Mouse (Mus musculus) spleen, postnatal 36 days (tissue): ENCODE measurements around the gene Gphn.
"Not testable (repeated sequence)": the region's sequence is repeated elsewhere in the genome, so short reads cannot be mapped to it uniquely, and the experiment has no call there.

Experiments
- DNase-seq, 2 experiments: peaks; one replicate each; pipeline ENCODE4 v3.0.0; 2022; ENCODE audit warnings: low spot score in 2 of 2, mixed read lengths in 1 of 2

Gene Gphn

GRCm38 (mm10) chr12:78332107-78332506 lies 105.9 kb downstream of the Gphn start:
- DNase-seq, result peak in 1 of 2 experiments; percentile 26

- no peak for DNase-seq
Measured at GRCm38 (mm10) chr12:78356472-78356871, 130.3 kb downstream of the Gphn start.

GRCm38 (mm10) chr12:78389267-78389666 lies 163.1 kb downstream of the Gphn start:
- no peak for DNase-seq

- no peak for DNase-seq
Measured at GRCm38 (mm10) chr12:78395297-78395696, 169.1 kb downstream of the Gphn start.

GRCm38 (mm10) chr12:78407518-78407917 lies 181.3 kb downstream of the Gphn start:
- not testable (repeated sequence) for DNase-seq

GRCm38 (mm10) chr12:78522176-78522575 lies 296.0 kb downstream of the Gphn start:
- no peak for DNase-seq

GRCm38 (mm10) chr12:78522804-78523394 lies 296.7 kb downstream of the Gphn start:
- no peak for DNase-seq

- not testable (repeated sequence) for DNase-seq
Measured at GRCm38 (mm10) chr12:78537590-78537989, 311.4 kb downstream of the Gphn start.

GRCm38 (mm10) chr12:78550913-78551312 lies 324.7 kb downstream of the Gphn start:
- DNase-seq, result no peak

- DNase-seq, result no peak
Measured at GRCm38 (mm10) chr12:78631816-78632215, 405.6 kb downstream of the Gphn start.

GRCm38 (mm10) chr12:78639466-78639865 lies 413.3 kb downstream of the Gphn start:
- no peak for DNase-seq

- no peak for DNase-seq
Measured at GRCm38 (mm10) chr12:78640086-78640485, 413.9 kb downstream of the Gphn start.

- no peak for DNase-seq
Measured at GRCm38 (mm10) chr12:78641220-78641619, 415.0 kb downstream of the Gphn start.

- DNase-seq, result no peak
Measured at GRCm38 (mm10) chr12:78643691-78644090, 417.5 kb downstream of the Gphn start.

- DNase-seq, result no peak
Measured at GRCm38 (mm10) chr12:78645282-78645681, 419.1 kb downstream of the Gphn start.

- no peak for DNase-seq
Measured at GRCm38 (mm10) chr12:78659718-78660304, 433.6 kb downstream of the Gphn start.

GRCm38 (mm10) chr12:78678101-78678806 lies 452.1 kb downstream of the Gphn start:
- no peak for DNase-seq

- no peak for DNase-seq
Measured at GRCm38 (mm10) chr12:78678807-78679189, 452.6 kb downstream of the Gphn start.

- DNase-seq, result no peak
Measured at GRCm38 (mm10) chr12:78681048-78681447, 454.9 kb downstream of the Gphn start.

GRCm38 (mm10) chr12:78682279-78682678 lies 456.1 kb downstream of the Gphn start:
- no peak for DNase-seq

GRCm38 (mm10) chr12:78685669-78686215 lies 459.6 kb downstream of the Gphn start:
- DNase-seq, result no peak

GRCm38 (mm10) chr12:78688876-78689275 lies 462.7 kb downstream of the Gphn start:
- no peak for DNase-seq

GRCm38 (mm10) chr12:78691325-78691724 lies 465.1 kb downstream of the Gphn start, which contains the start of gene Fam71d:
Gene Fam71d (plus strand): TSS chr12:78691535.
- no peak for DNase-seq
